Mouse (Mus musculus) olfactory bulb, adult 2 months (tissue): ENCODE measurements around the gene Ighmbp2.

Source experiments
- CTCF ChIP-seq: fragments of 200-500 bp; IDR thresholded peaks from 2 replicates; pipeline ENCODE4 v1.5.1; 2012; ENCODE audit warnings: low read depth, mild to moderate bottlenecking, low read length, moderate library complexity; ENCODE audit not compliant: insufficient read depth
- POLR2A ChIP-seq: fragments of 200-500 bp; IDR thresholded peaks from 2 replicates; pipeline ENCODE4 v1.6.1; 2012; ENCODE audit warnings: mild to moderate bottlenecking, low read depth, low read length, moderate library complexity; ENCODE audit not compliant: insufficient read depth

DNA sequence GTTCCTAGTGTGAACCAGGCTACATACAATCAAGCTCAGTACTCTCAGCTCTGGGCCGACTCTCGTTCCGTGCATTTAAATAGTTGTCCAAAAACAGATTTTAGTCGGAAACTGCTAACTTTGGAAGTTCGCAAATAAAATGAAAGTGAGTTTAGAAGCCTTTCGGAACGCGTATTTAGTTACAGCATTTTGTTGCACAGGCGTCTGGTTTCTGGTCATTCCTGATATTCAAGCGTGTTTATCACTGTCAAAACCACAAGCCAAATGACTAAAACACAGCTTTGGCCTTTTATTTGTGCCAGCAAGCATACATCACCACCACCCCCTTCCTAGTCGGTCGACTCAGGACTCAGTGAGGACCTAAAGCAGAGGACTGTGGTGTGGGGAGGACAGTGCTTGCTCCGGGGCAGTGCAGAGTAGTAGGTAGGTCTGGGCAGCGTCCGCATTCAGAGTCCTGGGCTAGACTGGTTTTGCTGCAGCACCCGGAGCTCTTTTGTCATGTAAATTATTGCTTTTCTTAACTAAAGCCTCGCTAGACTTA is 41.5 kb upstream of the Ighmbp2 start:
- TF ChIP-seq CTCF (no peak), POLR2A (no peak)
